25 mouse cellular contexts compared by ENCODE assay signal in the genomic region with DNA sequence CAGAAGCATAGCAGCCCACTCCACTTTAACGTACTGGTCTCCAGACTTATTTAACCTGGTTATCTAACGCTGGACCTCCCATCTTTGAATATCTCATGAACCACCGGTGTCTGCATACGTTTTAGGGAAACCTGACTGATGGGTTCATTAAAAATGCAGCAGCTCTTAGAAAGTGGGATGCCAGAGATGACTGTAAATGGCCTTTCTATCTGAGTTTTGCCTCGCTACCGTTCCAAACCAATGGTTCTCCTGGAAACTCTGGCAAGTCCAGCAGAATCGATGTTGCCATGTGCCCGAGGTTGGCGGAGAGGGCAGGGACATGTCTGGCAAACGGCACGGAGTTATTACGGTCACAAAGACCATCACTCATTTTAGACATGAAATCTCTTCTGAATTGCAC.
A peak's percentile ranks its signal among the peaks of the same experiment; 100 is the strongest.
DNase-seq lines count a peak whose midpoint lies in the region; ATAC-seq and TF ChIP-seq lines count a peak whose summit lies in the region.
"Had no signal": no experiment of that assay in that cellular context is flagged by ENCODE, and none has a peak within 500 bp of the region (broad histone marks: within the 10 kb centered on the region; RNA-seq: fewer than 3 reads in every experiment).

No protein-coding gene starts in this region.

- DNase-seq in hindbrain, embryonic 11.5 days (ENCODE audit: low spot score): no peak
- no peak for DNase-seq in hindbrain, embryonic 10.5 days (ENCODE audit: low spot score)
- DNase-seq in midbrain, embryonic 10.5 days (ENCODE audit: low spot score): no peak
- peak; percentile 7 for DNase-seq in CH12.LX (ENCODE audit: extremely low read depth)
- DNase-seq in hindbrain, embryonic 14.5 days (ENCODE audit: low spot score): no peak
- DNase-seq in adrenal gland, postnatal 10 days: no peak
- DNase-seq: adrenal gland, adult 2 months; adrenal gland, postnatal 25 days; B cell, adult 2 months; cerebellum, adult 18-20 months; cerebellum, adult 9-10 months; cerebellum, postnatal 14 days; gastrocnemius, postnatal 10 days; gastrocnemius, postnatal 36 days; heart, postnatal 10 days; heart, postnatal 36 days had no signal

- TF ChIP-seq CTCF in CH12.LX (conservative IDR thresholded peaks at IDR 0.05 in 1 of 2, IDR thresholded peaks at IDR 0.05 in 1 of 2; ENCODE audit: low read depth in 2 of 2, low read length in 2 of 2): no peak

- in situ Hi-C loops in CH12.LX (cut with MboI; ENCODE audit: low pct_ligation_motif_present, low pct_unique_long_range_greater_than_20kb, low sequenced_read_pairs): no loop called here

- H3K9me3 ChIP-seq in hindbrain, embryonic 11.5 days (ENCODE audit: control insufficient read depth, low read length): no peaks in the 10 kb centered on the region
- H3K9me3 ChIP-seq in hindbrain, embryonic 10.5 days: no peaks in the 10 kb centered on the region
- H3K9me3 ChIP-seq in midbrain, embryonic 13.5 days: no peaks in the 10 kb centered on the region
- H3K9me3 ChIP-seq in midbrain, embryonic 10.5 days (replicated peaks): no peaks in the 10 kb centered on the region
- no peaks in the 10 kb centered on the region for H3K9me3 ChIP-seq in CH12.LX (replicated peaks; ENCODE audit: low read length)
- H3K9me3 ChIP-seq in hindbrain, embryonic 14.5 days (ENCODE audit: control insufficient read depth, low read length): no peaks in the 10 kb centered on the region
- H3K9me3 ChIP-seq: forebrain, embryonic 10.5 days; forebrain, embryonic 13.5 days; heart, embryonic 12.5 days; heart, embryonic 15.5 days; hindbrain, embryonic 15.5 days had no signal

- 0 out of 2 replicates have a peak, but pooled peaks have one; percentile 39 for TF ChIP-seq EP300 in CH12.LX (IDR thresholded peaks at IDR 0.05; ENCODE audit: low read length)

- dilution Hi-C loops in CH12.LX (cut with MboI; ENCODE audit: extremely low pct_ligation_motif_present, extremely low pct_unique_long_range_greater_than_20kb, low sequenced_read_pairs): no loop called here

- H3K79me2 ChIP-seq in CH12.LX (replicated peaks; ENCODE audit: control insufficient read depth, extremely low read depth, insufficient read depth, poor library complexity, severe bottlenecking): no peaks in the 10 kb centered on the region

- no peaks in the 10 kb centered on the region for H3K36me3 ChIP-seq in hindbrain, embryonic 11.5 days (ENCODE audit: control insufficient read depth, insufficient read depth, low read length)
- no peaks in the 10 kb centered on the region for H3K36me3 ChIP-seq in hindbrain, embryonic 10.5 days
- no peaks in the 10 kb centered on the region for H3K36me3 ChIP-seq in midbrain, embryonic 13.5 days
- H3K36me3 ChIP-seq in midbrain, embryonic 10.5 days: no peaks in the 10 kb centered on the region
- H3K36me3 ChIP-seq in CH12.LX (replicated peaks in 1 of 2; ENCODE audit: control insufficient read depth in 1 of 2, insufficient read depth in 1 of 2, low read length in 1 of 2): no peaks in the 10 kb centered on the region
- no peaks in the 10 kb centered on the region for H3K36me3 ChIP-seq in hindbrain, embryonic 14.5 days (replicated peaks; ENCODE audit: control insufficient read depth, insufficient read depth)
- H3K36me3 ChIP-seq: forebrain, embryonic 10.5 days; heart, embryonic 12.5 days; heart, embryonic 15.5 days; hindbrain, embryonic 15.5 days had no signal

- no peak for TF ChIP-seq POLR2A in CH12.LX (IDR thresholded peaks at IDR 0.05; ENCODE audit: low read depth, low read length)

- H3K4me2 ChIP-seq in hindbrain, embryonic 11.5 days (replicated peaks; ENCODE audit: low read depth, low read length): no peak overlapping the region
- H3K4me2 ChIP-seq in midbrain, embryonic 13.5 days (replicated peaks): no peak overlapping the region
- H3K4me2 ChIP-seq in CH12.LX (ENCODE audit: insufficient read depth, low read depth, poor library complexity, severe bottlenecking): peak overlapping the region; percentile 16
- no peak overlapping the region for H3K4me2 ChIP-seq in hindbrain, embryonic 14.5 days (replicated peaks)
- H3K4me2 ChIP-seq: forebrain, embryonic 13.5 days; heart, embryonic 12.5 days; heart, embryonic 15.5 days; hindbrain, embryonic 15.5 days had no signal

- no peak overlapping the region for H3K27ac ChIP-seq in hindbrain, embryonic 11.5 days (ENCODE audit: low read depth, low read length)
- no peak overlapping the region for H3K27ac ChIP-seq in hindbrain, embryonic 10.5 days
- no peak overlapping the region; the same call in 1 of the 2 replicates for H3K27ac ChIP-seq in midbrain, embryonic 13.5 days
- no peak overlapping the region for H3K27ac ChIP-seq in midbrain, embryonic 10.5 days (replicated peaks)
- H3K27ac ChIP-seq in CH12.LX (ENCODE audit: insufficient read depth, low read depth): no peak overlapping the region
- peak overlapping the region; percentile 32; the same call in 1 of the 2 replicates for H3K27ac ChIP-seq in hindbrain, embryonic 14.5 days
- H3K27ac ChIP-seq: forebrain, embryonic 10.5 days; forebrain, embryonic 13.5 days; heart, embryonic 15.5 days; hindbrain, embryonic 15.5 days had no signal

- H3K4me3 ChIP-seq in hindbrain, embryonic 11.5 days (ENCODE audit: low read depth, low read length): no peak overlapping the region
- no peak overlapping the region for H3K4me3 ChIP-seq in hindbrain, embryonic 10.5 days
- no peak overlapping the region for H3K4me3 ChIP-seq in midbrain, embryonic 13.5 days (replicated peaks)
- no peak overlapping the region for H3K4me3 ChIP-seq in midbrain, embryonic 10.5 days
- H3K4me3 ChIP-seq in CH12.LX (replicated peaks in 1 of 3; ENCODE audit: low read depth in 2 of 3, low read length in 2 of 3, poor library complexity in 1 of 3): no peak overlapping the region
- H3K4me3 ChIP-seq in hindbrain, embryonic 14.5 days (replicated peaks; ENCODE audit: low read length): no peak overlapping the region
- H3K4me3 ChIP-seq: forebrain, embryonic 10.5 days; forebrain, embryonic 13.5 days; heart, embryonic 12.5 days; heart, embryonic 15.5 days; hindbrain, embryonic 15.5 days had no signal

- no peaks in the 10 kb centered on the region for H3K27me3 ChIP-seq in hindbrain, embryonic 11.5 days (ENCODE audit: control insufficient read depth, insufficient read depth, low read length)
- no peaks in the 10 kb centered on the region for H3K27me3 ChIP-seq in hindbrain, embryonic 10.5 days (ENCODE audit: insufficient read depth, poor library complexity, severe bottlenecking)
- no peaks in the 10 kb centered on the region for H3K27me3 ChIP-seq in midbrain, embryonic 13.5 days
- no peaks in the 10 kb centered on the region for H3K27me3 ChIP-seq in midbrain, embryonic 10.5 days (ENCODE audit: low read depth, poor library complexity, severe bottlenecking)
- no peaks in the 10 kb centered on the region for H3K27me3 ChIP-seq in CH12.LX (replicated peaks)
- no peaks in the 10 kb centered on the region for H3K27me3 ChIP-seq in hindbrain, embryonic 14.5 days (ENCODE audit: control insufficient read depth, insufficient read depth, low read length)
- H3K27me3 ChIP-seq: forebrain, embryonic 13.5 days; heart, embryonic 12.5 days; heart, embryonic 15.5 days; hindbrain, embryonic 15.5 days had no signal

- no peak overlapping the region for H3K9ac ChIP-seq in hindbrain, embryonic 11.5 days (ENCODE audit: low read depth, low read length)
- H3K9ac ChIP-seq in midbrain, embryonic 13.5 days (replicated peaks): no peak overlapping the region
- no peak overlapping the region for H3K9ac ChIP-seq in CH12.LX (ENCODE audit: insufficient read depth, low read depth)
- H3K9ac ChIP-seq in hindbrain, embryonic 14.5 days: no peak overlapping the region
- H3K9ac ChIP-seq: forebrain, embryonic 13.5 days; heart, embryonic 12.5 days; heart, embryonic 15.5 days; hindbrain, embryonic 15.5 days had no signal

- peak; percentile 56; the same call in 1 of the 2 replicates for ATAC-seq in hindbrain, embryonic 11.5 days (ENCODE audit: low FRiP score)
- 0 out of 2 replicates have a peak, but pooled peaks have one; percentile 35 for ATAC-seq in midbrain, embryonic 13.5 days
- ATAC-seq in hindbrain, embryonic 14.5 days (ENCODE audit: low FRiP score): no peak
- ATAC-seq: forebrain, embryonic 13.5 days; forebrain, embryonic 16.5 days; inflammation-experienced regulatory T-cells, adult 6 months; intestine, embryonic 16.5 days had no signal

- no peak for TF ChIP-seq RAD21 in CH12.LX (IDR thresholded peaks at IDR 0.05; ENCODE audit: low read depth, low read length)

- no peaks in the 10 kb centered on the region; the same call in 1 of the 2 replicates for H3K4me1 ChIP-seq in hindbrain, embryonic 11.5 days (replicated peaks; ENCODE audit: control insufficient read depth, insufficient read depth, low read length)
- H3K4me1 ChIP-seq in hindbrain, embryonic 10.5 days (replicated peaks): peaks cover 13% of the 10 kb centered on the region
- peaks cover 34% of the 10 kb centered on the region for H3K4me1 ChIP-seq in midbrain, embryonic 13.5 days (replicated peaks)
- H3K4me1 ChIP-seq in midbrain, embryonic 10.5 days: peaks cover 27% of the 10 kb centered on the region
- peaks cover 6 to 10% of the 10 kb centered on the region in 2 experiments for H3K4me1 ChIP-seq in CH12.LX (ENCODE audit: control insufficient read depth in 1 of 2, insufficient read depth in 2 of 2)
- peaks cover 21% of the 10 kb centered on the region for H3K4me1 ChIP-seq in hindbrain, embryonic 14.5 days (replicated peaks; ENCODE audit: control insufficient read depth, insufficient read depth, low read length)
- H3K4me1 ChIP-seq: heart, embryonic 15.5 days had no signal

- 70% methylated on average over 12 of the region's 12 CpGs for WGBS in hindbrain, embryonic 11.5 days
- WGBS in hindbrain, embryonic 10.5 days: 84% methylated on average over 12 of the region's 12 CpGs
- WGBS in midbrain, embryonic 13.5 days: 72% methylated on average over 12 of the region's 12 CpGs
- WGBS in midbrain, embryonic 10.5 days: 92% methylated on average over 12 of the region's 12 CpGs
- whole genome bisulfite sequencing in hindbrain, embryonic 14.5 days: 31% methylated on average over 12 of the region's 12 CpGs

TF ChIP-seq in CH12.LX, 34 proteins besides CTCF, POLR2A, EP300 and RAD21:
- TF ChIP-seq BHLHE40 (IDR thresholded peaks at IDR 0.05; ENCODE audit: low read depth, low read length): peak; percentile 42; the same call in 1 of the 2 replicates
- no peak for TF ChIP-seq E2F4 (IDR thresholded peaks at IDR 0.05; ENCODE audit: insufficient replicate concordance, low read depth, low read length)
- peak; percentile 12; the same call in 1 of the 2 replicates for TF ChIP-seq JUN (IDR thresholded peaks at IDR 0.05; ENCODE audit: insufficient read depth, low read depth, low read length)
- no peak for TF ChIP-seq ELF1 (IDR thresholded peaks at IDR 0.05; ENCODE audit: low read depth, low read length)
- TF ChIP-seq NELFE (IDR thresholded peaks at IDR 0.05; ENCODE audit: low read depth, low read length): no peak
- TF ChIP-seq CHD1 (IDR thresholded peaks at IDR 0.05; ENCODE audit: low read depth, low read length): no peak
- TF ChIP-seq IRF4 (IDR thresholded peaks at IDR 0.05; ENCODE audit: low read depth, low read length): peak; percentile 86
- no peak for TF ChIP-seq HCFC1 (IDR thresholded peaks at IDR 0.05; ENCODE audit: low read depth, low read length)
- TF ChIP-seq ETS1 (conservative IDR thresholded peaks at IDR 0.05; ENCODE audit: low read depth, low read length): peak; percentile 20; the same call in 1 of the 2 replicates
TF ChIP-seq in CH12.LX: peak in this region for 4.
